Mouse (Mus musculus): ENCODE results near the gene Nfkb1. TPM values are rescaled to one million over a fixed set of nuclear protein-coding genes. Genes with fewer than 3 reads are reported as not detected.
A peak's percentile ranks its signal among the peaks of the same experiment; 100 is the strongest.

Gene Nfkb1
- polyA plus RNA-seq, 1 experiment: 38.3 TPM

GRCm38 (mm10) chr3:135556851-135557662 is 134.3 kb downstream of the Nfkb1 start:
- Histone ChIP-seq H3K36me3 (ENCODE audit: control insufficient read depth, insufficient read depth, low read length, poor library complexity, severe bottlenecking) (peaks cover 53% of the 10 kb centered on the region), H3K4me3 (ENCODE audit: low read depth, low read length) (no peak overlapping the region), H3K27me3 (ENCODE audit: control insufficient read depth, insufficient read depth, low read length, poor library complexity, severe bottlenecking) (no peaks in the 10 kb centered on the region), H3K4me1 (ENCODE audit: control insufficient read depth, insufficient read depth, low read length) (peaks cover 4% of the 10 kb centered on the region), H3K27ac (ENCODE audit: insufficient read depth, low read length) (peak overlapping the region; percentile 55), H3K9ac (ENCODE audit: low read depth, poor library complexity, severe bottlenecking) (peak overlapping the region; percentile 53), H3K9me3 (replicated peaks; ENCODE audit: control insufficient read depth, insufficient read depth, low read length, poor library complexity, severe bottlenecking) (peaks cover 2% of the 10 kb centered on the region; the same call in 1 of the 2 replicates)
- TF ChIP-seq CTCF (IDR thresholded peaks at IDR 0.05; ENCODE audit: low read depth, low read length) (no peak), POLR2A (IDR thresholded peaks at IDR 0.05; ENCODE audit: insufficient read depth, low read length) (no peak), EP300 (IDR thresholded peaks at IDR 0.05; ENCODE audit: insufficient read depth, low read depth, low read length) (no peak)

DNA sequence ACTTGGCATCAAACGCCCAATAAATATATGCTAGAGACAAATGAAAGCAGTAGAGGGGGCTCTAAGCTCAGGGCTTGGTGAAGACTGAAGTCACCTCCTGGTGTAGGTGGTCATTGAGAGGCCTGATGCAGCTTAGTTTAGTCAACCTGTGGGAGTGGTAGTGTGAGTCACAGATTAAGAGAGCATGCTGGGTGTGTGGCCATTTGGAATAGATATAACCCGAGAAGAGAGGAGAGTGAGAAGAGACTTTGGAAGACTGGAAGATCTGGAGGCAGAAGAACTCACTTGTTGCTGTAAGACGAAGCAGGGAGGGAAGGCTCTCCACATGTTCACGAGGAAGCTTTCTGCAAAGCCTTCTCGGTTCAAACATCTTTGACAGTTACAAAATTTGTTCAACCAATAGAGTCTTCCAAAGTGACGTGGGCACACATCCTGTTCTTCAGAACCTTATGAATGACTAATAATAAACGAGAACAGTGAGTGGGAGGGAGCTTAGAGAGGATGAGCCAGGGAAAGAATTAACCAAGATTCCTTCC is 135.2 kb downstream of the Nfkb1 start:
- Histone ChIP-seq H3K27me3 (ENCODE audit: control insufficient read depth, insufficient read depth, low read length, poor library complexity, severe bottlenecking) (no peaks in the 10 kb centered on the region), H3K27ac (ENCODE audit: insufficient read depth, low read length) (peak overlapping the region; percentile 55), H3K4me3 (ENCODE audit: low read depth, low read length) (no peak overlapping the region), H3K9ac (ENCODE audit: low read depth, poor library complexity, severe bottlenecking) (peak overlapping the region; percentile 53; the same call in 1 of the 2 replicates), H3K36me3 (ENCODE audit: control insufficient read depth, insufficient read depth, low read length, poor library complexity, severe bottlenecking) (peaks cover 60% of the 10 kb centered on the region), H3K4me1 (ENCODE audit: control insufficient read depth, insufficient read depth, low read length) (peaks cover 4% of the 10 kb centered on the region), H3K9me3 (replicated peaks; ENCODE audit: control insufficient read depth, insufficient read depth, low read length, poor library complexity, severe bottlenecking) (peaks cover 7% of the 10 kb centered on the region)
- TF ChIP-seq EP300 (IDR thresholded peaks at IDR 0.05; ENCODE audit: insufficient read depth, low read depth, low read length) (no peak), POLR2A (IDR thresholded peaks at IDR 0.05; ENCODE audit: insufficient read depth, low read length) (no peak), CTCF (IDR thresholded peaks at IDR 0.05; ENCODE audit: low read depth, low read length) (no peak)

- Histone ChIP-seq H3K27me3 (ENCODE audit: control insufficient read depth, insufficient read depth, low read length, poor library complexity, severe bottlenecking) (no peaks in the 10 kb centered on the region), H3K36me3 (ENCODE audit: control insufficient read depth, insufficient read depth, low read length, poor library complexity, severe bottlenecking) (peaks cover 60% of the 10 kb centered on the region), H3K9ac (ENCODE audit: low read depth, poor library complexity, severe bottlenecking) (peak overlapping the region; percentile 19; the same call in 1 of the 2 replicates), H3K4me3 (ENCODE audit: low read depth, low read length) (no peak overlapping the region), H3K27ac (ENCODE audit: insufficient read depth, low read length) (peak overlapping the region; percentile 83; the same call in 1 of the 2 replicates), H3K4me1 (ENCODE audit: control insufficient read depth, insufficient read depth, low read length) (no peaks in the 10 kb centered on the region), H3K9me3 (replicated peaks; ENCODE audit: control insufficient read depth, insufficient read depth, low read length, poor library complexity, severe bottlenecking) (peaks cover 13% of the 10 kb centered on the region)
- TF ChIP-seq POLR2A (IDR thresholded peaks at IDR 0.05; ENCODE audit: insufficient read depth, low read length) (no peak), CTCF (IDR thresholded peaks at IDR 0.05; ENCODE audit: low read depth, low read length) (no peak), EP300 (IDR thresholded peaks at IDR 0.05; ENCODE audit: insufficient read depth, low read depth, low read length) (no peak)
Observed at GRCm38 (mm10) chr3:135555192-135555591, 136.2 kb downstream of the Nfkb1 start.

DNA sequence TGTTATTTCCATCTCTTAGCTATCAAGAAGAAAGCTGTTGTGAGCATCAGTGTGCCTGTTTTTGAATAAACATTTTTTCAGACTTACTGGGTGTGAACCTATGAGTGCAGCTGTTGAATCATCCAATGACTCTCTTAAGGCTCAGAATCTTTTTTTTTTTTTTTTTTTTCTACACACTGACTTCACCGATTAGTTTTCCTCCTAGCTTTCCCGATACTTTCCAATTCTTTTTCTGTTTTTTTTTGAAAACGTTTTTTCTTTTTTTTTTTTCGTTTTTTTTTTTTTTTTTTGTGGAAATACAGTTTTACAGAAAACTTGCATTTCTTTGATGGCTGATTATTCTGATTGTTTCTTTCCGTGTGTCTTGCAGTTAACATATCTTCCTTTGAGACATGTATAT is 138.5 kb downstream of the Nfkb1 start:
- no peaks in the 10 kb centered on the region for H3K4me1 ChIP-seq (ENCODE audit: control insufficient read depth, insufficient read depth, low read length)
- TF ChIP-seq EP300 (IDR thresholded peaks at IDR 0.05; ENCODE audit: insufficient read depth, low read depth, low read length) (no peak), POLR2A (IDR thresholded peaks at IDR 0.05; ENCODE audit: insufficient read depth, low read length) (no peak), CTCF (IDR thresholded peaks at IDR 0.05; ENCODE audit: low read depth, low read length) (no peak)
- no peak overlapping the region for H3K4me3 ChIP-seq (ENCODE audit: low read depth, low read length)

GRCm38 (mm10) chr3:135547298-135547697 is 144.0 kb downstream of the Nfkb1 start:
- Histone ChIP-seq H3K27me3 (ENCODE audit: control insufficient read depth, insufficient read depth, low read length, poor library complexity, severe bottlenecking) (no peaks in the 10 kb centered on the region), H3K9me3 (replicated peaks; ENCODE audit: control insufficient read depth, insufficient read depth, low read length, poor library complexity, severe bottlenecking) (peaks cover 15% of the 10 kb centered on the region), H3K4me3 (ENCODE audit: low read depth, low read length) (0 out of 2 replicates have a peak overlapping the region, but pooled peaks have one; percentile 8), H3K9ac (ENCODE audit: low read depth, poor library complexity, severe bottlenecking) (peak overlapping the region; percentile 56; the same call in 1 of the 2 replicates), H3K27ac (ENCODE audit: insufficient read depth, low read length) (peak overlapping the region; percentile 99), H3K36me3 (ENCODE audit: control insufficient read depth, insufficient read depth, low read length, poor library complexity, severe bottlenecking) (peaks cover 32% of the 10 kb centered on the region), H3K4me1 (ENCODE audit: control insufficient read depth, insufficient read depth, low read length) (peaks cover 7% of the 10 kb centered on the region)
- TF ChIP-seq EP300 (IDR thresholded peaks at IDR 0.05; ENCODE audit: insufficient read depth, low read depth, low read length) (peak; percentile 97), POLR2A (IDR thresholded peaks at IDR 0.05; ENCODE audit: insufficient read depth, low read length) (no peak)

More for the DNA sequence above, 138.5 kb downstream of the Nfkb1 start:
- Histone ChIP-seq H3K27ac (ENCODE audit: insufficient read depth, low read length) (peak overlapping the region; percentile 74; the same call in 1 of the 2 replicates), H3K27me3 (ENCODE audit: control insufficient read depth, insufficient read depth, low read length, poor library complexity, severe bottlenecking) (no peaks in the 10 kb centered on the region), H3K36me3 (ENCODE audit: control insufficient read depth, insufficient read depth, low read length, poor library complexity, severe bottlenecking) (peaks cover 60% of the 10 kb centered on the region), H3K9ac (ENCODE audit: low read depth, poor library complexity, severe bottlenecking) (peak overlapping the region; percentile 57; the same call in 1 of the 2 replicates), H3K9me3 (replicated peaks; ENCODE audit: control insufficient read depth, insufficient read depth, low read length, poor library complexity, severe bottlenecking) (peaks cover 13% of the 10 kb centered on the region)
